Mouse (Mus musculus): ENCODE data around the gene Rxra.

DNA sequence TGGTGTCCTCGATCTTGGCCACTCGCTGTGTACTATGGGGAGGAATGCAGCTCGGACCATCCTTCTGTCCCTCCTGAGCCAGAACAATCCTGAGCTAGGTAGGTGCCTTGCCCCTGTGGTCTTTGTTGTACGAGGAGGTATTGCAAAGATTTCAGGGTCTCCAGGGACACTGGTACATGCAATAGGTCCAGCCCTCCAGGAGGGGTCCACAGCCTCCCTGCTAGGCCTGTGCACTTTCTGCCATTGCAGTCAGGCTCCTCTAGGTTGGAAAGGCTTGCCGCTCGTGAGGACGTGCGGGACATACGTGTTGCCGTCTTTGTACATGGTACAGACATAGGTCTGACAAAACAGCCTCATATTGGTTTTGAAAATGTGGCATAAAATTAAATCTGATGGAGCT lies 98.8 kb downstream of the Rxra start:
- TF ChIP-seq CTCF (conservative IDR thresholded peaks at IDR 0.05; ENCODE audit: insufficient read depth, insufficient read length, low read depth, low read length) (no peak), POLR2A (IDR thresholded peaks at IDR 0.05; ENCODE audit: low read depth, low read length) (no peak)

Measured in kidney, adult 2 months (tissue).